ENCODE assay signal across 8 mouse cellular contexts in the genomic region with DNA sequence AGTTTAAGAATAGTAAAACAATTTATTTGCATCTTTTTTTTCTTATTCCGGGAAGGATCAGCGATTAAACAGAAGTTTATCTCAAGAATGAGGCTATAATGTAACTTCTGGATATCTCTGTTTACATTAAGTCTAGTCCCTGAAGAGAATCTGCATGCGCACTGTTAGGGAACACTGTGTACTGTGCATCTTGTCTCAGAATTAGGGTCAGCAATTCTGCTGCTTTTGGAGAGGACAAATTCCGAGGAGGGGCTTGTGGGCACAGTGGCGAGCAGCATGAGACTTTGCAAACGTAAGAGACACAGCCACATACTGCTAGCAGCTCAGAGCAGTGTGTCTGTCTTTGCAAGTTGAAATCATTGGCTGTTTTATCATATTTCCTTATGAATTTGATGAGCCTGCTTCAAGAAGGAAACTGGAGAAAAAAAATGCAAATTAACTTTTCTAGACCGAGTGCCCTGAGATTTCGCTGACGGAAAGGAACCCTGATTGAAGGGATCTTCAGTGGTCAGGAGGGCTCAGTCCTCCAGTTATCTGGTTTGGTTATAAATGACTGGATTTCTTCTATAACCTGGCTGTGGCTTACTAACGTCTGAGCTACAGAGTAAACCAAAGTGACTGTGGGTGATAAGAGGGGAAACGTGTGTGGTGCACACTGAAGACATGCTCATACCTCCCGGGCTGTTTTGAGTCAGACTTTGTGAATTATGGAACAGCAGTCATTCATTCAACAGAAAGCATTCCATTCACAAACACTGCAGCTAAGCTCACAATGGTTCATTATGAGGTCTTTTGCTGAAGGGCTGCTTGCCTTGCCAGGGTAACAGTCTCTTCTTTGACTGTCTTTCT.
DNase-seq lines count a peak whose midpoint lies in the region; ATAC-seq and TF ChIP-seq lines count a peak whose summit lies in the region.

No protein-coding gene starts in this region.

- H3K4me2 ChIP-seq in heart, embryonic 14.5 days (ENCODE audit: low read length), result peak overlapping the region; percentile 64
- H3K4me2 ChIP-seq in liver, embryonic 15.5 days, result peak overlapping the region; percentile 69; the same call in 1 of the 2 replicates
- H3K4me2 ChIP-seq in stomach, embryonic 15.5 days, result peak overlapping the region; percentile 76

- peak overlapping the region; percentile 32 for H3K9ac ChIP-seq in liver, adult 2 months (ENCODE audit: low read depth, low read length)
- H3K9ac ChIP-seq in heart, embryonic 14.5 days (ENCODE audit: low read length), result peak overlapping the region; percentile 60
- H3K9ac ChIP-seq in liver, embryonic 15.5 days, result no peak overlapping the region
- H3K9ac ChIP-seq in stomach, embryonic 15.5 days, result no peak overlapping the region

- H3K4me3 ChIP-seq in liver, adult 2 months (ENCODE audit: insufficient read depth, low read depth, low read length), result no peak overlapping the region
- peak overlapping the region; percentile 12 to 46; a peak in 3 of 4 replicates for H3K4me3 ChIP-seq in heart, embryonic 14.5 days (ENCODE audit: control insufficient read depth in 1 of 2, insufficient read depth in 1 of 2, low read depth in 1 of 2, low read length in 2 of 2)
- no peak overlapping the region for H3K4me3 ChIP-seq in liver, embryonic 15.5 days (replicated peaks)
- peak overlapping the region; percentile 16; the same call in 1 of the 2 replicates for H3K4me3 ChIP-seq in stomach, embryonic 15.5 days (replicated peaks)

- H3K27ac ChIP-seq in liver, adult 2 months (replicated peaks; ENCODE audit: insufficient read depth, low read depth, low read length), result peak overlapping the region; percentile 55
- 0 out of 4 replicates have a peak overlapping the region, but pooled peaks of 1 of the 2 experiments have one; percentile 39 for H3K27ac ChIP-seq in heart, embryonic 14.5 days (replicated peaks in 1 of 2; ENCODE audit: control insufficient read depth in 1 of 2, insufficient read depth in 1 of 2, low read depth in 2 of 2, low read length in 2 of 2)
- no peak overlapping the region for H3K27ac ChIP-seq in liver, embryonic 15.5 days (replicated peaks)
- no peak overlapping the region for H3K27ac ChIP-seq in stomach, embryonic 15.5 days

- H3K79me2 ChIP-seq in liver, adult 2 months (ENCODE audit: control insufficient read depth, insufficient read depth, low read length), result no peaks in the 10 kb centered on the region

- no peak for ATAC-seq in heart, embryonic 14.5 days (ENCODE audit: insufficient number of reproducible peaks, insufficient read depth, low FRiP score, low read depth)
- ATAC-seq in liver, embryonic 15.5 days (ENCODE audit: insufficient read depth), result no peak
- ATAC-seq in stomach, embryonic 15.5 days (ENCODE audit: insufficient read depth, low FRiP score, low read depth), result peak; percentile 45; the same call in 1 of the 2 replicates
- no peak for ATAC-seq in erythroid progenitor cell, adult 5-6 weeks (replicated peaks; ENCODE audit: low FRiP score, poor library complexity, severe bottlenecking)

- WGBS in liver, adult 2 months, result 48% methylated on average over 12 of the region's 12 CpGs
- 39% methylated on average over 12 of the region's 12 CpGs for WGBS in heart, embryonic 14.5 days
- 34% methylated on average over 12 of the region's 12 CpGs for WGBS in liver, embryonic 15.5 days (ENCODE audit: insufficient replicate concordance)
- 22% methylated on average over 12 of the region's 12 CpGs for WGBS in stomach, embryonic 15.5 days

- H3K27me3 ChIP-seq in liver, adult 2 months (ENCODE audit: control insufficient read depth, insufficient read depth, low read length), result no peaks in the 10 kb centered on the region
- H3K27me3 ChIP-seq in heart, embryonic 14.5 days (ENCODE audit: control insufficient read depth, insufficient read depth, low read length), result no peaks in the 10 kb centered on the region
- no peaks in the 10 kb centered on the region for H3K27me3 ChIP-seq in liver, embryonic 15.5 days
- no peaks in the 10 kb centered on the region for H3K27me3 ChIP-seq in stomach, embryonic 15.5 days (replicated peaks)

- no peak for TF ChIP-seq POLR2A in liver, adult 2 months (IDR thresholded peaks at IDR 0.05; ENCODE audit: extremely low read depth, insufficient read depth, low read length)

- H3K36me3 ChIP-seq in liver, adult 2 months (ENCODE audit: control insufficient read depth, insufficient read depth, low read length), result no peaks in the 10 kb centered on the region
- no peaks in the 10 kb centered on the region for H3K36me3 ChIP-seq in heart, embryonic 14.5 days (ENCODE audit: control insufficient read depth, insufficient read depth, low read length)
- H3K36me3 ChIP-seq in liver, embryonic 15.5 days (replicated peaks), result no peaks in the 10 kb centered on the region
- H3K36me3 ChIP-seq in stomach, embryonic 15.5 days, result no peaks in the 10 kb centered on the region

- TF ChIP-seq CTCF in liver, adult 2 months (IDR thresholded peaks at IDR 0.05; ENCODE audit: low read depth, low read length), result no peak

- 0 out of 2 replicates have a peak, but pooled peaks cover 3% of the 10 kb centered on the region for H3K4me1 ChIP-seq in liver, adult 2 months (ENCODE audit: control insufficient read depth, insufficient read depth, low read length)
- peaks cover 6 to 13% of the 10 kb centered on the region in 2 experiments for H3K4me1 ChIP-seq in heart, embryonic 14.5 days (ENCODE audit: control insufficient read depth in 2 of 2, insufficient read depth in 2 of 2, low read length in 2 of 2)
- H3K4me1 ChIP-seq in liver, embryonic 15.5 days (replicated peaks), result no peaks in the 10 kb centered on the region
- peaks cover 5% of the 10 kb centered on the region for H3K4me1 ChIP-seq in stomach, embryonic 15.5 days

- no peaks in the 10 kb centered on the region for H3K9me3 ChIP-seq in heart, embryonic 14.5 days (ENCODE audit: control insufficient read depth, low read length)
- no peaks in the 10 kb centered on the region for H3K9me3 ChIP-seq in liver, embryonic 15.5 days (replicated peaks)
- no peaks in the 10 kb centered on the region for H3K9me3 ChIP-seq in stomach, embryonic 15.5 days

- DNase-seq in liver, adult 2 months (ENCODE audit: extremely low read depth, low read depth, low spot score), result peak; percentile 52
- no peak for DNase-seq in liver
- DNase-seq in layer of hippocampus, adult 8-10 months (ENCODE audit: low spot score in 2 of 2), result no peak
- no peak for DNase-seq in layer of hippocampus, postnatal 10 days (ENCODE audit: low spot score in 2 of 2)

Comparison
In these comparisons a context has a peak if more than half of its experiments do, and no peak if none do; other contexts are left out.
1. H3K9ac ChIP-seq: peak in liver, adult 2 months (single experiment) and heart, embryonic 14.5 days (single experiment); none in liver, embryonic 15.5 days (single experiment) and stomach, embryonic 15.5 days (single experiment).
2. H3K4me3 ChIP-seq: peak in heart, embryonic 14.5 days (2 of 2) and stomach, embryonic 15.5 days (single experiment); none in liver, adult 2 months (single experiment) and liver, embryonic 15.5 days (single experiment).
3. Peak in every context shown above with its lines, with median percentiles within 50 percentile points of each other: H3K4me2 ChIP-seq.